Mouse (Mus musculus): ENCODE measurements around the gene Eml3.

Eml3 gene

GRCm38 (mm10) chr19:8914212-8914611 is 15.1 kb upstream of the Eml3 start:
- DNase-seq (ENCODE audit: extremely low spot score): no peak

- DNase-seq (ENCODE audit: extremely low spot score): no peak
Measured at GRCm38 (mm10) chr19:8919000-8919399, 10.4 kb upstream of the Eml3 start.

GRCm38 (mm10) chr19:8919684-8920072 is 9.7 kb upstream of the Eml3 start:
- DNase-seq (ENCODE audit: extremely low spot score): no peak

GRCm38 (mm10) chr19:8920073-8920736 is 9.1 kb upstream of the Eml3 start, which contains the start of gene B3gat3:
TSS of gene B3gat3 (plus strand) at chr19:8920374.
- peak; percentile 96 for DNase-seq (ENCODE audit: extremely low spot score)

GRCm38 (mm10) chr19:8920836-8921291 is 8.5 kb upstream of the Eml3 start:
- DNase-seq (ENCODE audit: extremely low spot score): peak; percentile 49

GRCm38 (mm10) chr19:8921741-8922140 is 7.6 kb upstream of the Eml3 start:
- DNase-seq (ENCODE audit: extremely low spot score): no peak

GRCm38 (mm10) chr19:8926766-8927165 is 2.6 kb upstream of the Eml3 start:
- DNase-seq (ENCODE audit: extremely low spot score): no peak

GRCm38 (mm10) chr19:8927891-8928525 is 1.3 kb upstream of the Eml3 start:
- DNase-seq (ENCODE audit: extremely low spot score): no peak

GRCm38 (mm10) chr19:8928689-8929223 is 596 bp upstream of the Eml3 start:
- DNase-seq (ENCODE audit: extremely low spot score): no peak

GRCm38 (mm10) chr19:8930117-8930516 is 765 bp downstream of the Eml3 start:
- no peak for DNase-seq (ENCODE audit: extremely low spot score)

GRCm38 (mm10) chr19:8930771-8931170 is 1.4 kb downstream of the Eml3 start:
- DNase-seq (ENCODE audit: extremely low spot score): no peak

- DNase-seq (ENCODE audit: extremely low spot score): no peak
Measured at GRCm38 (mm10) chr19:8936736-8937135, 7.4 kb downstream of the Eml3 start.

GRCm38 (mm10) chr19:8940526-8941133 is 11.3 kb downstream of the Eml3 start:
- DNase-seq (ENCODE audit: extremely low spot score): no peak

- DNase-seq (ENCODE audit: extremely low spot score): no peak
Measured at GRCm38 (mm10) chr19:8941136-8941514, 11.8 kb downstream of the Eml3 start.

GRCm38 (mm10) chr19:8941515-8942217 is 12.3 kb downstream of the Eml3 start, which contains the start of gene Mta2:
TSS of gene Mta2 (plus strand) at chr19:8941875.
- DNase-seq (ENCODE audit: extremely low spot score): peak; percentile 98

- DNase-seq (ENCODE audit: extremely low spot score): no peak
Measured at GRCm38 (mm10) chr19:8942276-8942964, 13.1 kb downstream of the Eml3 start.

GRCm38 (mm10) chr19:8943047-8943446 is 13.7 kb downstream of the Eml3 start:
- DNase-seq (ENCODE audit: extremely low spot score): no peak

- DNase-seq (ENCODE audit: extremely low spot score): no peak
Measured at GRCm38 (mm10) chr19:8944062-8944461, 14.7 kb downstream of the Eml3 start.

GRCm38 (mm10) chr19:8944750-8945149 is 15.4 kb downstream of the Eml3 start:
- DNase-seq (ENCODE audit: extremely low spot score): peak; percentile 53

- no peak for DNase-seq (ENCODE audit: extremely low spot score)
Measured at GRCm38 (mm10) chr19:8945251-8945650, 15.9 kb downstream of the Eml3 start.

GRCm38 (mm10) chr19:8946929-8947328 is 17.6 kb downstream of the Eml3 start:
- no peak for DNase-seq (ENCODE audit: extremely low spot score)
